Mouse (Mus musculus) urinary bladder, postnatal 14 days (tissue): ENCODE measurements at regions not wholly inside any gene's neighbourhood (a gene's known extent, or its start where the extent isn't known, plus 50 kb on each side); places are given as distances from the start of the nearest gene placed in this dataset.

Experiments used
- DNase-seq: peaks from one replicate; pipeline ENCODE4 v3.0.0; 2021; ENCODE audit warnings: low spot score

- no peak for DNase-seq
Measured at GRCm38 (mm10) chr9:69814432-69814831, 53.7 kb upstream of the Foxb1 start.

GRCm38 (mm10) chr9:69823179-69823966, 62.6 kb upstream of the Foxb1 start:
- DNase-seq, result no peak

- DNase-seq, result no peak
Measured at GRCm38 (mm10) chr9:69828428-69828827, 67.7 kb upstream of the Foxb1 start.

GRCm38 (mm10) chr9:69835396-69835795, 74.7 kb upstream of the Foxb1 start:
- no peak for DNase-seq

GRCm38 (mm10) chr9:69839198-69839597, 78.5 kb upstream of the Foxb1 start:
- no peak for DNase-seq

GRCm38 (mm10) chr9:69844712-69845111, 84.0 kb upstream of the Foxb1 start:
- no peak for DNase-seq

- DNase-seq, result no peak
Measured at GRCm38 (mm10) chr9:69845210-69845609, 84.5 kb upstream of the Foxb1 start.

GRCm38 (mm10) chr9:69856621-69857020, 95.9 kb upstream of the Foxb1 start:
- DNase-seq, result no peak

GRCm38 (mm10) chr9:69858619-69859018, 97.9 kb upstream of the Foxb1 start:
- DNase-seq, result no peak

GRCm38 (mm10) chr9:69870182-69870581, 109.4 kb upstream of the Foxb1 start:
- DNase-seq, result no peak

- no peak for DNase-seq
Measured at GRCm38 (mm10) chr9:69886351-69886750, 102.9 kb upstream of the Bnip2 start.

- no peak for DNase-seq
Measured at GRCm38 (mm10) chr9:69898016-69898415, 91.2 kb upstream of the Bnip2 start.

GRCm38 (mm10) chr9:69899371-69899770, 89.9 kb upstream of the Bnip2 start:
- DNase-seq, result peak; percentile 11

GRCm38 (mm10) chr9:69900871-69901270, 88.4 kb upstream of the Bnip2 start:
- no peak for DNase-seq

GRCm38 (mm10) chr9:69907123-69907945, 81.9 kb upstream of the Bnip2 start:
- DNase-seq, result peak; percentile 11

GRCm38 (mm10) chr9:69910621-69911020, 78.6 kb upstream of the Bnip2 start:
- no peak for DNase-seq

- DNase-seq, result no peak
Measured at GRCm38 (mm10) chr9:69928126-69928525, 61.1 kb upstream of the Bnip2 start.

- DNase-seq, result no peak
Measured at GRCm38 (mm10) chr9:69937863-69938262, 51.4 kb upstream of the Bnip2 start.
